Mouse (Mus musculus): ENCODE results near the gene Calcoco2.
"Not testable (repeated sequence)": the region's sequence is repeated elsewhere in the genome, so short reads cannot be mapped to it uniquely, and the experiment has no call there.

Calcoco2 gene

DNA sequence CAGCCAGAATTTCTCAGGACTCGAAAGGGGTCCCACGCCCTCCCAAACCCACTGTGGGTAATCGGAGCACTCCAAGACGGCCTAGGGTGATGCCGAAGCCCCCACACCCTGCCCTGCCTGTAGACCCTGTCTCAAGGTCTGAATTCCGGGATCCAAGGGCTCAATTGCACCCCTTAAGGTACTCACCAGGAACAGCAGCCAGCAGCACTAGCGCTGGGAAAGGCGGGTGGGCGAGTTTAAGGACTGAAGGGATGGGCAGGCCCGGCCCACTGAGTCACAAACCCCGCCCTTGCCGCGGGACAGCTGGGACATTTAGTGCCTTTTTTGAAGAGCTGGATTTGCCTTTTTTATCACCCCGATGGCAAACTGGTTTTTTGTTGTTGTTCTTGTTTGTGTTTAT is at the start of gene Calcoco2:
Gene Calcoco2 (minus strand): TSS at position 214 of the 400 bp plus-strand sequence.
- no peak for DNase-seq

DNA sequence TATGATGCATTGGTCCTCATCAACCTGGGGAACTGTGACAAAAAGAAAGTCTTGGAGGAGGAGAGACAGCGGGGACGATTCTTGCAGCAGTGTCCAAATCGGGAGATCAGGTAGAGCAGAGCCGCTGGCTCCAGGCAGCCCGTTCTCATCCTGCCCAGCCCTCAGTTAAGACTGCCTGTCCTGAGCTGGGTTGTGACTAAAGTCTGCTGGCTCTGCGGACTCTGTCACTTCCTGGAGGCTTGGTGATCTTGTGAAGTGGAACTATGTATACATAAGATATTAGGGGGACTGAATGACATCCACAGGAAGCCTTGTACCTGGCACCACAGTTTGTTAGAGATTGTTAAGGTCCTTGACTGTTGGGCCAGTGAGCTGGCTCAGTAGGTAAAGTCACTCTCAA is 35.7 kb upstream of the Calcoco2 start:
- DNase-seq: no peak

DNA sequence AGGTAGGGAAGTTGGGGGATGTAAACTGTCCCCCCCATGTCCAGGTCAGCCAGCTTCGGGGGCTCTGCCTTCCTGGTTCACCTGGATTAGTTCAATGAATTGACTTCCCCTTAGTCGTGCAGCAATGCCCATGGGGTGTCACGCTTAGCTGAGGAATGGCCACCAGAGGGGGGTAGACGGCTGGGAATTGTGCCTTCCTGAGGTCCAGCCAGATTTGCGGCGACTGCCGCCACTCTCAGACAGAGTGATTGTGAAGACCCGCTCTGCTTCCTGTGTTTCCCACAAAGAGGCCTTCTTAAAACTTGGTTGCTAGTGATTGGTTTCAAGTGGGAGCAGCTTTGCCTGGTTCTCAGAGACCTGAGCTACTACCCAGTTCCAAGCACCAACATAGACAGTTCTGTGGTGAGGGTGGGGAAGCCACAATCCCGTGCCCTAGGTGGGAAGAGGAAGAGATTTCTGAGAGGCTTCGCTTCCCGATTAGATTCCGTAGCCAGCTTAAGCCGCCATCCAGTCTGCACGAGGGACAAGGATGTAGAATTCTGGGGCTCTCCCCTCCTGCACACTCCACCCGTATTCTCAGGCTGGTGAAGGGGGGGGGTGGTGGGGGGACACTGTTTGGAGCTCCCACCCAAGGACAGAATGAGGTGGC is 34.0 kb upstream of the Calcoco2 start:
- peak; percentile 19 for DNase-seq

DNA sequence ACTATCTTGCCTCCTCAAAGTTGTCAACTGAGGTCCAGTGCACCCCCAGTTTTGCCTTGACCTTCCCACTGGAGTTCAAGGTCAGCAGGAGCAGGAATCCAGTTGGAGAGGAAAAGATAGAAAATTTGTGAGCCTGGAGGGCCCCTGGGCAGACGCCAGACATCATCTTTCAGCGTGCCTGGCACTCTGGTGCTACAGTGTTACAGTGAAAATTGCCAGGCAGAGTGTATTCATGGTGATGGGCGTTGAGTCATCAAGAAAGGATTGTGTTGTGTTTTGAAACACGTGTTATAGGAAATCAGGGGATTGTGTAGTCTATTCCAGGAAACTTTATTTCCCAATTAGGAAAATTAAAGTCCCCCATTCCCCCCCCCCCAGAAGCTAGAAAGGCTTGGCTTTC is 32.0 kb upstream of the Calcoco2 start:
- DNase-seq: no peak

DNA sequence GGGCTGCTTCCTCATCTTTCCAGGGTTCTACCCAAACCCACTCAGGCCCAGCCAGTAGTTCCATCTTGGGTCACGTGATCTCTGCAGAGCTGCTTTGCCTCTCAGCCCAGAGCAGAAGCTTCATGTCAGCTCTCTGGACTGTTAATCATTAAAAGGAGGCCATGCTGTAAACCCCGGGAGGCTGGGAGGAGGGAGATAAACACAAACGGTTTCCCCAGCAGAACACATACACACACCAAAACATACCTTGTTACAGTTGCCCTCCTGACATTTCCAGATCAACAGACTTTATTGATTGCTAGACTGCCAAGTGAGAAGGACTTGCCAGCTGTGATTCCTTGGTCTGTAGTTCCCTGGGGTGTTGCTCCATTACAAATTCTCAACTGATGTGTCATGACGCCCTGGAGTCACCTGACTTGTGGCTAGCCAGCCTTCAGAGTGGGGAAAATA is 29.0 kb upstream of the Calcoco2 start:
- DNase-seq: no peak

DNA sequence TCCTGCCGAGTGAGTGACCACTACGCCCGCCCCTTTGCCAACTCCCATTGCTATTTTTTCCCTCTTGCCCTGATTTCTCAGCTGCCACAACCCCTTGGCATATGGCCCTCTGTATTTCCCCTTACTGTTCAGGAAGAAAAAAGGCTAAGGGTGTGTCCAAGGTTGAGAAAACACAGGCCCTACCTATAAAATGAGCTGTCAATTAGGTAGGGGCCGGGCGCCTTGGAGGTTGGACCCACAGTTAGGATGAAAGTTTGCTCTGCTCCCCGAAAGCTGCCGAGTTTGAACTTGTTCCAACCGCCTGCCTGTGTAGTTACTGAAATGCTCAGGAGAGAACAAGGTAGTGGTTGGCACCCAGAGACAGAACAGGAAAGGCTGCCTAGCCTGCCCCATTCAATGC is 24.1 kb upstream of the Calcoco2 start:
- DNase-seq: no peak

DNA sequence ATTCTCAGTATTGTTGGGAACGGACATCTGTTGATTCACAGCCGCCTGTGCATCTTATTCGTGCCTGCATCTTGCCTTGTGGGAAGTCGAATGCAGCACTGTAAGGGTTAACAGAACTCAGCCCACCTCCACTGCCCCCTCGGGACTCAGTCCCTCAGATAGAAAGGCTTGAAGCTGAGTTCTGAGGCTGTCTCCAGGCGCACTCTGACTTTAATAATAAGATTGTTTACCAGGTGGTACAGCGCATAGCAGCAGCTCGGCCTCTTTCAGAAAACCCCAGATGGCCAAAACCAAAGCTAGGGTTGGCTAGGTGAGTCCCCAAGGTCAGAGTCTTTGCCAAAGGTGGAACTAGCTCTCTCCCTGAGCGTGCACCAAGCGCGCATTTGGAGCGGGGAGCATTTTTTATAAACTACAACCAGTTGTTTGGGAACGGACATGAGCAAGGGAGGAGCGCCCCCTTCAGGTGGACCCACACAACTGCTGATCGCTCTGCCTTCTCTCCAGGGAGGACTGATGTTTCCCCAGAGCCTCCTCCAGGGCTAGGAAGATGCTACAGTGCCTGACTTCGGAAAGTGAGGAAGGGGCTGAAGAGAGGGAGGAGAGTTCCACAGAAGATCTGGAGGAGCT is 21.6 kb upstream of the Calcoco2 start, which contains the start of gene Ttll6:
Gene Ttll6 (plus strand): TSS at position 548 of the 627 bp plus-strand sequence.
- peak; percentile 27 for DNase-seq

DNA sequence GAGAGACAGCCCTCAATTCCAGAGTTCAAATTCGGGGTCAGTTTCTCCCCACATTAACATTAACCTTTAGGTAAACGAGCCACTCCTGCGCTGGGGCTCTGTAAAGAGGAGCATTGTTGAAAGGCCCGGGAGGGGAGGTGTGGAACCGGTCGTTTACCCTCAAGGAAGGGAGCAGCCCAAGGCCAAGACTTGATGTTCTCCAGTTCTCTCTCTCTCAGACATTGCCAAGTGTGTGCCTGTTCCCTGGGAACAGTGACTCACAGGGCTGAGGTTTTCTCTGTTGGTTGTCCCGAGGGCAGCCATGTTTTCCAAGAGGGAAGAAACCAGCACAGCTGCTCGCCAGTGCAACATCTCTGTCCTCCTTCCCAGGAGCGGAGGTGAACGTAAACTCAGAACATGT is 18.8 kb upstream of the Calcoco2 start:
- no peak for DNase-seq

DNA sequence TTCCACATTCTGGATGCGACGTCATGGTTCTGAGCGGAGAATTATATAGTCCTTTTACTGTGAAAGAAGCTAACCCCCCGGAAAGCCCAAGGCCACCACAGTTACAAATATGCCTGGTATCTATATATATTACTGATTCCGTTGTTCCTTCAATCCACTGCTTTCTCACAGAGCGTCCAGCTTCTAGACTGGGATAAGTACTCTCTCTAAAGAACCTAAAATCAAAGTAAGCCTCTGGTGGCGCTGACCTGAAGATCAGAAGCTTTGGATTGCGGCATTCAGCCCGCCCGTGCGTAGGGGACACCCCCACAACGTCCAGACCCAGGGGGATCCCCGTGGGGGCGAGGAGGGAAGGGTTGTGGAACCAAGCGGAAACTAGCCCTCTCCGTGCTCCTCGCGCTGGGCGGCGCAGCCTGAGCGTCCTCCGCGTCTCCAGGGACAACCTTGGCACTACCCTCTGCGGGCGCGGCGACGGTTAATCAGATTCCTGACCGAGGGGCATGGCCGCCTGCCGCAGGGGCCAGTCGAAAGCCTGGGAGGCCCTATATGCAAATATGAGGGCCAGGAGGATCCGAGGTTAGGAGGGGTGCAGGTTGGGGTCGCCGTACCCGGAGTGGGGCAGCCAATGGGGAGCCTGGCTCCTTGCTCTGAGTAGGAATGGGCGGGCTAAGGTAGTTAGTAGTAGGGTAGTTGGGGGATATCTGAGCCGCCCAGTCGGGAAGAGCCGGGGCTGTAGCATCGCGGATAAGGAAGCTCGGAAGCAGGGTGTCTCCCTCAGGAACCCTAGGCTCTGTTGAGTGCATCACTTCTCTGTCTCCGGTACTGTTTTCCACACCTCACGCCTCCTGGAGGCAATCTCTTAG is 12.5 kb upstream of the Calcoco2 start:
- DNase-seq: no peak

DNA sequence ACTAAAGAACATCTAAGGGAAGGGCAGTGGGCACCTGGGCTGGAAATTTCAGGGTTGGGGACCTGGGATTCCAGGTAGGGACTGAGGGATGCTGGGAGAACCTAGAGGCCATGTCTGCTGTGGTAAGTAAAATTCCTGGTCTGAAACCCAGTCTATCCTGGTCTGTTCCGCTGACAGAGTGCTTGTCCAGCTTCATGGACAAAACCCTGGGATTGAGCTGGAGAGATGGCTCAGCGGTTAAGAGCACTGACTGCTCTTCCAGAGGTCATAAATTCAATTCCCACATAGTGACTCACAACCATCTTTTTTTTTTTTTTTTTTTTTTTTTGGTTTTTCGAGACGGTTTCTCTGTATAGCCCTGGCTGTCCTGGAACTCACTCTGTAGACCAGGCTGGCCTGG is 11.0 kb upstream of the Calcoco2 start:
- not testable (repeated sequence) for DNase-seq

DNA sequence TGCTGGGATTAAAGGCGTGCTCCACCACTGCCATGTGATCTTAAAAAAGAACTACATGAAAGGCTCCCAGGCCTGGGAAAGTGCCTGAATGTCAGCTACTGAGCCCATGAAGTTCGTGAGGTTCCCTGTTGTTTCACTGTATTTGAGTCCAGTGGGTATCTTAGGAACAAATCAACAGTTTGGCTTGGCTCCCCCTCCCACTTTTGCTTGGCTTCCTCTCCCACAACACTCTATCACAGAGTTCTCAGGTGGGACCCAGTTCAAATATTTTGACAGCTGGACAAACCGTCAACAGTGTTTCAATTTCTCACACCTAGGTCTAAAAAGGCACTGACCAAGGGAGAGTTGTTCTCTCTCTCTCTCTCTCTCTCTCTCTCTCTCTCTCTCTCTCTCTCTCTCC is 7.6 kb upstream of the Calcoco2 start:
- no peak for DNase-seq

DNA sequence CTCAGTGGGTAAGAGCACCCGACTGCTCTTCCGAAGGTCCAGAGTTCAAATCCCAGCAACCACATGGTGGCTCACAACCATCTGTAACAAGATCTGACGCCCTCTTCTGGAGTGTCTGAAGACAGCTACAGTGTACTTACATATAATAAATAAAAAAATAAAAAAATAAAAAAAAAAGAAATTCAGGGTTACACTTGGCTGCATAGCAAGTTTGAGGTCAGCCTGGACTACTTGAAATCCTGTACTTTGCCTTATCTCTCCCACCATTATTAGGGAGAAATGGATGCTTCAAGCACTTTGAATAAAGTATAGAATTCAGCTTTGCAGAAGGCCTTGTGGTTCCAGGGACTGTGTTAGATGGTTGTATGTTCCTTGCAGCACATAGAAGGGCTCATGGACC is 5.2 kb upstream of the Calcoco2 start:
- DNase-seq: not testable (repeated sequence)

DNA sequence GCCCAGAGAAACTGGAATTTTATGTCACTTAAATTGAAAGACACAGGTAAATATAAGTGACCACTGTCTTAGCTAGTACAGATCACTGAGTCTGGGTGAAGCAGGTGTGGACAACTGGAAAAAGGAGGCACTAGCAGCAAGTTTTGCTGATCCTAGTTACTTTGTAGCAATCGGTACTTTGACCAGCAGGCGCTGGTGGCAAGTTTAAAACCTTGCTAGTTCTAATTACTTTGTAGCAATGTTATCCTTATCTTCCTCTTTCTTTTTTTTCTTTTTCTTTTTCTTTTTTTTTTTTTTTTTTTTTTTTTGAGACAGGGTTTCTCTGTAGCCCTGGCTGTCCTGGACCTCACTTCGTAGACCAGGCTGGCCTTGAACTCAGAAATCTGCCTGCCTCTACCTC is 4.4 kb upstream of the Calcoco2 start:
- DNase-seq: no peak

DNA sequence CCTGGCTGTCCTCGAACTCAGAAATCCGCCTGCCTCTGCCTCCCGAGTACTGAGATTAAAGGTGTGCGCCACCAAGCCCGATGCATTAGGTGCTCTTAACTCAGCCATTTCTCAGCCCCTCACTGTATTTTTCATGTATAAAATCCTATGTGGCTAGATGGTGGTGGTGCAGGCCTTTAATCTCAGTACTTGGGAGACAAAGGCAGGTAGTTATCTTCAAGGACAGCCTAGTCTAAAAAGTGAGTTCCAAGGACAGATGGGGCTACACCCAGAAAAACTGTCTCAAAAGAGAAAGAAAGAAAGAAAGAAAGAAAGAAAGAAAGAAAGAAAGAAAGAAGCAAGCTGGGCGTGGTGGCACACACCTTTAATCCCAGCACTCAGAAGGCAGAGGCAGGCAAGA is 3.7 kb upstream of the Calcoco2 start:
- no peak for DNase-seq

DNA sequence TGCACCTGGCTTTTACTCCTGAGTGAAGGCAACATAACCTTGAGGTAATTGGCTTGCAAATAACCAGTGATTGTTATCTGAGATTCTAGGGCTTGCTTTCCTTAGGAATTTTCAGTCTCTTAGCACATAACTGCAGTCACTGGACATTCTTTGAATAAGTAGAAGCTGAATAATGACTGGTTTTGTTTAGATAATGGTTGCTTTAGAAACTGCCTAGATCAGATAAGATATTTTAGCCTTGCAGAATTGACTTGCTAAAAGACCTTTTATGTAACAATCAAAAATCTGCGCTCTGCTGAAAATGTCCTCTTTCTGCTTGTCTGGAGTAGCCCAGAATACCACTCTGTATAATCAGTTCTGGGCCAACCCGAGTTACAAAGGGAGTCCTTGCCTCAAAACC is 2.3 kb upstream of the Calcoco2 start:
- no peak for DNase-seq

DNA sequence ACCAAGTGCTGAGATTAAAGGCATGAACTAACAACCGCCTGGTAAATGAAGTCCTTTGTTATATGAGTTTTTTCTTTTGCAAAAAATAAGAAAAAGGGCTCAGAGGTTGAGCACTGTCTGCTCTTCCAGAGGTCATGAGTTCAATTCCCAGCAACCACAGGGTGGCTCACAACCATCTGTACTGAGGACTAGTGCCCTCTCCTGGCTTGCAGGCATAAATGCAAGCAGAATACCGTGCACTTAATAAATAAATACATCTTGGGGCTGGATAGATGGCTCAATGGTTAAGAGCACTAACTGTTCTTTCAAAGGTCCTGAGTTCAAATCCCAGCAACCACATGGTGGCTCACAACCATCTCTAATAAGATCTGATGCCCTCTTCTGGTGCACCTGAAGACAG is 814 bp downstream of the Calcoco2 start:
- DNase-seq: not testable (repeated sequence)

DNA sequence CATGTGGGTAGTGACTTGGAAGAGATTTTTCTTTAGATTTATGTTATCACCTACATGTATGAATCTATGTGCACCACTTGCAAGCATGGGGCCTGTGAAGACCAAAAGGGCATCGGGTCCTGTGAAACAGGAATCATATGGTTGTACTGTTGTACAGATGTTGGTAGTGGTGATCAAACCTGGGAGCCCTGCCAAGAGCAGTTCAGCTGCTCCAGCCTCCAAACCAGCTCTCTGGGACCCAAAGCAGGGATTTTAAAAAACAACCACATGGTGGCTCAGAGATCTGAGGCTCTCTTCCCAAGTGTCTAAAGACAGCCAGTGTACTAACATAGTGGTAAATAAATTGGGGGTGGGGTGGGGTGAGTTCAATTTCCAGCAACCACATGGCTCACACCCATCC is 3.4 kb downstream of the Calcoco2 start:
- DNase-seq: no peak

DNA sequence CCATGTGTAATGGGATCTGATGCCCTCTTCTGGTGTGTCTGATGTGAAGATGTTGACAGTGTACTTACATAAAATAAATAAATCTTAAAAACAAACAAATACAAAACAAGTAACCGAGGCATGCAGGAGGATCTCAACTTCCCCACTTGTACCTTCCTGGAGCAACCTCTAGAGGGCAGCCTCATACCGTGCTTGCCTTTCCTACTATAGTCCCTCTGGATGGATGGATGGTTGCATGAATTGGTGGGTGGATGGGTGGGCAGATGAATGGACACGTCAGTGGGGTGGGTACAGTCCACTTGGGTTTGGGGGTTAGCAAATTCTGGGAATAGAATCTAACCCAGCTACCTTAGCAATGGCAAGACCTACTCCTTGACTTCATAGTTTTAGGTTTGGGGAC is 18.4 kb downstream of the Calcoco2 start:
- peak; percentile 34 for DNase-seq

DNA sequence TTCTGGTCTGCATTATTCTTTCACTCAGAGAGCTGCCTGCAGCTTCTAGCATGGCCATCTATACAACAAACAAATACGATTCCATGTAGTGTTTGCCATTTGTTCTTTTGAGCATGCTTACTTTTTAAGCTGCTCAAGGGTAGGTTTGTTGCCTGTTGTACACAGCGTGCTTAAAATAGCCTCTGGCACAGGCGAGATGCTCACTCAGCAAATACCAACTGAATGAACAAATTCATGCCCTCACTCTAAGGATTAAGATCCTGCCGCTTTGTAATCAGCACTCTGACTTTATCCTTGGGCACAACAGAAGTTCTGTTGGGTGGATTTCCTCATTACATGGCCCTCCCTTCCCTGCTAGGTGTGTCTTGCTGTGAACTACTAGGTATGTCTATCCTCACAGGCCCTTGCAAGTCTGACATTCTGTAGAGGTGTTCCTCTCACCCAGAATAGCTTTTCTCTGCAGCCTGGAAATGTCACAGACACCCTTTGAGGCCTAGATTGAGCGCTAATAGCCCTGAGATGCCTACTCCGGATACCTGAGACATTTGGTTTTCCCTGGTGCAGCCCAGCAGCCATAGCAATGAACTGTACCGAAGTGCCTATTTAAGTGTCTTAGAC is 19.0 kb downstream of the Calcoco2 start:
- DNase-seq: no peak

DNA sequence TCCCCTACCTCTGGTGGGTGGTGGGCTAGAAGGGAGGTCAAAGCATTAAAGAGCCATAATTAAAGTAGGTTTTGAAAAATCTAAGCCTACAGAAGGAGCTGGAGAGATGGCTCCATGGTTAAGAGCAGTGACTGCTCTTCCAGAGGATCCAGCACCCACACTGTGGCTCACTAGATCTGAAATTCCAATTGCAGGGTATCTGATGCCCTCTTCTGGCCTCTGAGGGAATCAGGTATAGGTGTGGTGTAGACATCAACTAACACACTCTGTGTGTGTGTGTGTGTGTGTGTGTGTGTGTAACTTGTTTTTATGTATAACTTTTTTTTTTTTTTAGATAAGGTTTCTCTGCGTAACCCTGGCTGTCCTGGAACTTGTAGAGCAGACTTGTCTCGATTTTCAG is 20.7 kb downstream of the Calcoco2 start:
- DNase-seq: peak; percentile 8

DNA sequence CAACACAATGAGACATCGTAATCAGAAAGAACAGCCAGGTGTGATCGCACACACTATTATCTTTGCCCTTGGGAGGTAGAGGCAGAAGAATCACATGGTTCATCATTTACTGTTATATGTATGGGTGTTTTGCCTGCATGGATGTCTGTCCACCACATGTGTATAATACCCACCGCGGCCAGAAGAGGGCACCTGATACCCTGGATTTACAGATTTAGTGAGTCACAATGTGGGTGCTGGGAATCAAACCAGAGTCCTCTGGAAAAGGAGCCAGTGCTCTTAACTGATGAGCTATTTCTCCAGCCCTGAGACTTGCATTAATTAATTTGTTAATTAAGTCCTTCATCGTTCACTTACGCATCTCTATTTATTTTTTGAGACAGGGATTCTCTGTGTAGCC is 23.8 kb downstream of the Calcoco2 start:
- DNase-seq: no peak

DNA sequence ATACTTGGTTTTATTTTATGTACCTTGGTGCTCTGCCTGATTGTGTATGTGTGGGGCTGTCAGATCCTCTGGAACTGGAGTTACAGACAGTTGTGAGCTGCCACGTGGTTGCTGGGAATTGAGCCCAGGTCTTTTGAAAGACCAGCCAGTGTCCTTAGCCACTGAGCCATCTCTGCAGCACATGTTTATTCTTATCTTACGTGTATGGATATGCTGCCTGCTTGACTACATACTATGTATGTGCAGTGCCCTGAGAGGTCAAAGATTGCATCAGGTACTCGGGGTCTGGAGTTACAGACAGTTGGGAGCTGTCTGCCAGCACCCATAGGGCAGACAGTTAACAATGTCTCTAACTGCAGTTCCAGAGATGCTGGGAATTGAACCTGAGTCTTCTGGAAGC is 29.1 kb downstream of the Calcoco2 start:
- no peak for DNase-seq

DNA sequence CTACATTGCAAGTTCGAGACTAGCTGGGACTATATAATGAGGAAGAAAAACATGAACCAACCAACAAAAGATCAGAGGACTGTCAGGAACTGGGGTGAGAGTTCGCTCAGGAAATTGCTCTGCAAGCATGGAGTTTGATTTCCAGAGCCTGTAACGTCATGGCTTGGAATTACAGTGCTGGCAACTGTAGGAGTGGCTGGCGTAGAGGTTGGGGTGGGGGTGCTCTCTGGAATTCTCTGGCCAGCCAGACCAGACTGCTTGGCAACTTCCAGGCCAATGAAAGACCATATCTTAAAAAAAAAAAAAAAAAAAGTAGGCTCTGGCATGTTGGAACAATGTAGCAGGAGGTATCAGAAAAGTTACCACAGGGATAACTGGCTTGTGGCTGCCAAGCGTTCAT is 31.0 kb downstream of the Calcoco2 start:
- no peak for DNase-seq
